Mouse (Mus musculus): ENCODE data around the gene Olfr1242.

DNA sequence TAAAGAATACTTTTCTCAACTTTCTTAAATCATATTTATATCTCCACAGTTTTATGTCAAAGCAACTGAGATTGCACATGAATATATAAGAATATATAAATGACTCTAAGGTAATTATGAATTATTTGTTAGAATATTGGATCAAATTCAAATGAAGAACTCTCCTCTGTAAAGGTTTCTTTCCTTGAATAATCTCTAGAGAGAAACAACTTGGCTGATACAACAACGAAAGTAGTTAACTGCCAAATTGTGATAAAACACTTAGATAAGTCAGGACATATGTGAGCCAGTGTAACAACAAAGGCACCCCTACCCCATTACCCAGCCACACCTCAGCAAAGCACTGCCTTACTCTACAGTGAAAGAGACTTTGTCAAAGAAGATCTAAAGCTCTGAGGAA lies at the start of gene Olfr1242:
- TF ChIP-seq POLR2A (IDR thresholded peaks at IDR 0.05; ENCODE audit: insufficient read length, low read depth) (no peak), E2F4 (IDR thresholded peaks at IDR 0.05; ENCODE audit: insufficient read depth) (no peak), TCF3 (IDR thresholded peaks at IDR 0.05; ENCODE audit: insufficient read length, low read depth) (no peak), POLR2AphosphoS2 (IDR thresholded peaks at IDR 0.05; ENCODE audit: insufficient read length, low read depth) (no peak)
